Mouse (Mus musculus): ENCODE results near the gene Pola2. TPM values are rescaled to one million over a fixed set of nuclear protein-coding genes. Genes with fewer than 3 reads are reported as not detected.

The Pola2 gene
- polyA plus RNA-seq (2015; fragmentation: Illumina TruSeq; extraction: RNeasy Lipid Tissue Mini Kit (QIAGEN cat#74804); ENCODE audit: insufficient read depth, low read depth, low replicate concordance), result 6.8 TPM

GRCm38 (mm10) chr19:5963883-5964562 is at the start of gene Pola2:
Gene Pola2, minus strand, starts transcription at chr19:5964202.

GRCm38 (mm10) chr19:5986043-5986442 is 22.0 kb upstream of the Pola2 start, which contains the start of gene Slc22a20:
Gene Slc22a20, minus strand, starts transcription at chr19:5986143.

GRCm38 (mm10) chr19:5924713-5925093 is 39.3 kb downstream of the Pola2 start, which contains the start of gene Cdc42ep2:
Gene Cdc42ep2, minus strand, starts transcription at chr19:5924816.

GRCm38 (mm10) chr19:5913007-5913719 is 50.8 kb downstream of the Pola2 start, which contains the start of gene Dpf2:
Gene Dpf2, minus strand, starts transcription at chr19:5913010.

GRCm38 (mm10) chr19:5894002-5894678 is 69.9 kb downstream of the Pola2 start, which contains the start of gene Tigd3:
Gene Tigd3, minus strand, starts transcription at chr19:5894149.

Other genes starting within 250 kb of the Pola2 start
- gene Ehbp1l1, start 237.9 kb downstream of the Pola2 start, polyA plus RNA-seq (2015; fragmentation: Illumina TruSeq; extraction: RNeasy Lipid Tissue Mini Kit (QIAGEN cat#74804); ENCODE audit: insufficient read depth, low read depth, low replicate concordance), result 4.9 TPM
- 21.9 TPM for gene Fam89b, start 234.5 kb downstream of the Pola2 start, polyA plus RNA-seq (2015; fragmentation: Illumina TruSeq; extraction: RNeasy Lipid Tissue Mini Kit (QIAGEN cat#74804); ENCODE audit: insufficient read depth, low read depth, low replicate concordance)
- gene Ltbp3, start 223.3 kb downstream of the Pola2 start, polyA plus RNA-seq (2015; fragmentation: Illumina TruSeq; extraction: RNeasy Lipid Tissue Mini Kit (QIAGEN cat#74804); ENCODE audit: insufficient read depth, low read depth, low replicate concordance), result 44.0 TPM
- gene Scyl1, start 192.8 kb downstream of the Pola2 start, polyA plus RNA-seq (2015; fragmentation: Illumina TruSeq; extraction: RNeasy Lipid Tissue Mini Kit (QIAGEN cat#74804); ENCODE audit: insufficient read depth, low read depth, low replicate concordance), result 21.4 TPM
- 2.3 TPM for gene Frmd8, start 88.9 kb downstream of the Pola2 start, polyA plus RNA-seq (2015; fragmentation: Illumina TruSeq; extraction: RNeasy Lipid Tissue Mini Kit (QIAGEN cat#74804); ENCODE audit: insufficient read depth, low read depth, low replicate concordance)
- 7.3 TPM for gene Slc25a45, start 86.4 kb downstream of the Pola2 start, polyA plus RNA-seq (2015; fragmentation: Illumina TruSeq; extraction: RNeasy Lipid Tissue Mini Kit (QIAGEN cat#74804); ENCODE audit: insufficient read depth, low read depth, low replicate concordance)
- not detected for gene Tigd3, start 70.1 kb downstream of the Pola2 start, polyA plus RNA-seq (2015; fragmentation: Illumina TruSeq; extraction: RNeasy Lipid Tissue Mini Kit (QIAGEN cat#74804); ENCODE audit: insufficient read depth, low read depth, low replicate concordance)
- 16.6 TPM for gene Dpf2, start 51.2 kb downstream of the Pola2 start, polyA plus RNA-seq (2015; fragmentation: Illumina TruSeq; extraction: RNeasy Lipid Tissue Mini Kit (QIAGEN cat#74804); ENCODE audit: insufficient read depth, low read depth, low replicate concordance)
- 4.4 TPM for gene Cdc42ep2, start 39.4 kb downstream of the Pola2 start, polyA plus RNA-seq (2015; fragmentation: Illumina TruSeq; extraction: RNeasy Lipid Tissue Mini Kit (QIAGEN cat#74804); ENCODE audit: insufficient read depth, low read depth, low replicate concordance)
- not detected for gene Slc22a20, start 21.9 kb upstream of the Pola2 start, polyA plus RNA-seq (2015; fragmentation: Illumina TruSeq; extraction: RNeasy Lipid Tissue Mini Kit (QIAGEN cat#74804); ENCODE audit: insufficient read depth, low read depth, low replicate concordance)
- gene Capn1, start 51.7 kb upstream of the Pola2 start, polyA plus RNA-seq (2015; fragmentation: Illumina TruSeq; extraction: RNeasy Lipid Tissue Mini Kit (QIAGEN cat#74804); ENCODE audit: insufficient read depth, low read depth, low replicate concordance), result 5.9 TPM
- 76.9 TPM for gene Syvn1, start 82.4 kb upstream of the Pola2 start, polyA plus RNA-seq (2015; fragmentation: Illumina TruSeq; extraction: RNeasy Lipid Tissue Mini Kit (QIAGEN cat#74804); ENCODE audit: insufficient read depth, low read depth, low replicate concordance)
- 5.0 TPM for gene Mrpl49, start 93.6 kb upstream of the Pola2 start, polyA plus RNA-seq (2015; fragmentation: Illumina TruSeq; extraction: RNeasy Lipid Tissue Mini Kit (QIAGEN cat#74804); ENCODE audit: insufficient read depth, low read depth, low replicate concordance)
- gene Fau, start 93.6 kb upstream of the Pola2 start, polyA plus RNA-seq (2015; fragmentation: Illumina TruSeq; extraction: RNeasy Lipid Tissue Mini Kit (QIAGEN cat#74804); ENCODE audit: insufficient read depth, low read depth, low replicate concordance), result 570 TPM
- gene Znhit2, start 97.0 kb upstream of the Pola2 start, polyA plus RNA-seq (2015; fragmentation: Illumina TruSeq; extraction: RNeasy Lipid Tissue Mini Kit (QIAGEN cat#74804); ENCODE audit: insufficient read depth, low read depth, low replicate concordance), result 7.4 TPM
- 14.9 TPM for gene Tm7sf2, start 104.2 kb upstream of the Pola2 start, polyA plus RNA-seq (2015; fragmentation: Illumina TruSeq; extraction: RNeasy Lipid Tissue Mini Kit (QIAGEN cat#74804); ENCODE audit: insufficient read depth, low read depth, low replicate concordance)
- gene Vps51, start 113.0 kb upstream of the Pola2 start, polyA plus RNA-seq (2015; fragmentation: Illumina TruSeq; extraction: RNeasy Lipid Tissue Mini Kit (QIAGEN cat#74804); ENCODE audit: insufficient read depth, low read depth, low replicate concordance), result 19.7 TPM
- not detected for gene Tmem262, start 115.8 kb upstream of the Pola2 start, polyA plus RNA-seq (2015; fragmentation: Illumina TruSeq; extraction: RNeasy Lipid Tissue Mini Kit (QIAGEN cat#74804); ENCODE audit: insufficient read depth, low read depth, low replicate concordance)
- gene Gm28374, start 118.1 kb upstream of the Pola2 start, polyA plus RNA-seq (2015; fragmentation: Illumina TruSeq; extraction: RNeasy Lipid Tissue Mini Kit (QIAGEN cat#74804); ENCODE audit: insufficient read depth, low read depth, low replicate concordance), result not detected
- 16.8 TPM for gene Zfpl1, start 120.8 kb upstream of the Pola2 start, polyA plus RNA-seq (2015; fragmentation: Illumina TruSeq; extraction: RNeasy Lipid Tissue Mini Kit (QIAGEN cat#74804); ENCODE audit: insufficient read depth, low read depth, low replicate concordance)
- not detected for gene Cdca5, start 120.8 kb upstream of the Pola2 start, polyA plus RNA-seq (2015; fragmentation: Illumina TruSeq; extraction: RNeasy Lipid Tissue Mini Kit (QIAGEN cat#74804); ENCODE audit: insufficient read depth, low read depth, low replicate concordance)
- not detected for gene AC131692.1, start 130.2 kb upstream of the Pola2 start, polyA plus RNA-seq (2015; fragmentation: Illumina TruSeq; extraction: RNeasy Lipid Tissue Mini Kit (QIAGEN cat#74804); ENCODE audit: insufficient read depth, low read depth, low replicate concordance)
- gene Naaladl1, start 141.6 kb upstream of the Pola2 start, polyA plus RNA-seq (2015; fragmentation: Illumina TruSeq; extraction: RNeasy Lipid Tissue Mini Kit (QIAGEN cat#74804); ENCODE audit: insufficient read depth, low read depth, low replicate concordance), result not detected
- 3.3 TPM for gene Sac3d1, start 154.4 kb upstream of the Pola2 start, polyA plus RNA-seq (2015; fragmentation: Illumina TruSeq; extraction: RNeasy Lipid Tissue Mini Kit (QIAGEN cat#74804); ENCODE audit: insufficient read depth, low read depth, low replicate concordance)
- gene Snx15, start 164.1 kb upstream of the Pola2 start, polyA plus RNA-seq (2015; fragmentation: Illumina TruSeq; extraction: RNeasy Lipid Tissue Mini Kit (QIAGEN cat#74804); ENCODE audit: insufficient read depth, low read depth, low replicate concordance), result 10.1 TPM
- gene Batf2, start 176.8 kb upstream of the Pola2 start, polyA plus RNA-seq (2015; fragmentation: Illumina TruSeq; extraction: RNeasy Lipid Tissue Mini Kit (QIAGEN cat#74804); ENCODE audit: insufficient read depth, low read depth, low replicate concordance), result 1.2 TPM
- 9.0 TPM for gene Arl2, start 177.3 kb upstream of the Pola2 start, polyA plus RNA-seq (2015; fragmentation: Illumina TruSeq; extraction: RNeasy Lipid Tissue Mini Kit (QIAGEN cat#74804); ENCODE audit: insufficient read depth, low read depth, low replicate concordance)
- gene Majin, start 220.2 kb upstream of the Pola2 start, polyA plus RNA-seq (2015; fragmentation: Illumina TruSeq; extraction: RNeasy Lipid Tissue Mini Kit (QIAGEN cat#74804); ENCODE audit: insufficient read depth, low read depth, low replicate concordance), result not detected

Data from pancreas, adult 10 weeks (tissue).